Mouse (Mus musculus) small intestine, adult 2 months (tissue): ENCODE measurements around the gene Inava. TPM values are rescaled to one million over a fixed set of nuclear protein-coding genes. Genes with fewer than 3 reads are reported as not detected.
A peak's percentile ranks its signal among the peaks of the same experiment; 100 is the strongest.

Experiments
- H3K27ac ChIP-seq: fragments of 200-500 bp; 2 replicates; pipeline ENCODE4 v1.5.1; 2012; ENCODE audit warnings: low read depth, low read length, control low read depth, inconsistent platforms; ENCODE audit not compliant: insufficient read depth
- H3K27me3 ChIP-seq: fragments of 200-500 bp; 2 replicates; pipeline ENCODE4 v1.6.1; 2012; ENCODE audit warnings: mild to moderate bottlenecking, moderate library complexity, low read length, inconsistent platforms; ENCODE audit not compliant: control insufficient read depth, insufficient read depth
- H3K36me3 ChIP-seq: fragments of 200-500 bp; 2 replicates; pipeline ENCODE4 v1.6.1; 2012; ENCODE audit warnings: mild to moderate bottlenecking, low read length, control low read depth, inconsistent platforms; ENCODE audit not compliant: control insufficient read depth, insufficient read depth
- H3K4me1 ChIP-seq: fragments of 200-500 bp; 2 replicates; pipeline ENCODE4 v1.6.1; 2012; ENCODE audit warnings: low read length, inconsistent platforms, mixed read lengths; ENCODE audit not compliant: control insufficient read depth, insufficient read depth, insufficient read length
- H3K4me3 ChIP-seq: fragments of 200-500 bp; 2 replicates; pipeline ENCODE4 v1.5.1; 2012; ENCODE audit warnings: low read depth, mild to moderate bottlenecking, control low read depth, inconsistent platforms, low read length, moderate library complexity
- CTCF ChIP-seq: fragments of 200-500 bp; IDR thresholded peaks from 2 replicates; pipeline ENCODE4 v1.5.1; 2012; ENCODE audit warnings: low read depth, mild to moderate bottlenecking, control low read depth, inconsistent platforms, low read length, moderate library complexity, mixed read lengths; ENCODE audit not compliant: insufficient replicate concordance, insufficient read length; ENCODE audit errors: extremely low read depth
- POLR2A ChIP-seq: fragments of 200-500 bp; IDR thresholded peaks from 2 replicates; pipeline ENCODE4 v1.6.1; 2012; ENCODE audit warnings: low read depth, mild to moderate bottlenecking, control low read depth, inconsistent platforms, low read length, moderate library complexity
- WGBS: fragments of 180-500 bp; shearing (Covaris S2); methylation state at CpG from one replicate; pipeline ENCODE4 v1.1.7; 2018; 5-methylcytosine and 5-hydroxymethylcytosine counted together
- polyA plus RNA-seq: library from polyadenylated mRNA; depleted of rRNA; stranded (reverse); fragments of >200 nt; gene quantifications from 2 replicates; pipeline ENCODE4 v1.2.3, GENCODE M21; 2012; rRNA removed

Gene Inava
- polyA plus RNA-seq, 1 experiment: 55.9 TPM

- 79% methylated on average over 8 of the region's 8 CpGs for WGBS
Measured at GRCm38 (mm10) chr1:136167657-136168056, 66.4 kb downstream of the Inava start.

DNA sequence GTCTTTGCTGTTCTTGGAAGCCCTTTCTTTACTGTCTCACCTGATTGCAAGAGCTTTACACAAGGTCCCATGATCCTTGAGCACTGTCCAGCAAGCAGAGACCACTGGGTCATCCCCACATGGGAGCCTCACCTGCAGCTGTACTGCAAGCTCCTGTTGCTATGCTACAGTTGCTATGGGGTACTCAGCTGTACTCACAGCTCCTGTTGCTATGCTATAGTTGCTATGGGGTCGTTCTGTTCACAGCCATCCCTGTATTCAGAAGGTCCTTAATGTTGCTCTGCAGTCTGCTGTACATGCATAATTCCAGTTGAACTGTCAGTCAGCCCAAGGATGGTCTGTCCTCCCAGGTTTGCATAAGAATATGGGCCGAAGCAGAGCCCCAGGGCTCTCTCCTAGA lies 68.6 kb downstream of the Inava start:
- 88% methylated on average over 2 of the region's 2 CpGs for WGBS
- Histone ChIP-seq H3K4me3 (no peak overlapping the region), H3K27ac (no peak overlapping the region), H3K4me1 (no peaks in the 10 kb centered on the region), H3K27me3 (no peaks in the 10 kb centered on the region), H3K36me3 (peaks cover 44% of the 10 kb centered on the region)
- TF ChIP-seq POLR2A: no peak
- no peak for TF ChIP-seq CTCF

More at GRCm38 (mm10) chr1:136167657-136168056, 66.4 kb downstream of the Inava start:
- peaks cover 35% of the 10 kb centered on the region for H3K36me3 ChIP-seq
- H3K4me3 ChIP-seq: no peak overlapping the region
- no peaks in the 10 kb centered on the region for H3K27me3 ChIP-seq
- no peak overlapping the region for H3K27ac ChIP-seq
- peaks cover 7% of the 10 kb centered on the region for H3K4me1 ChIP-seq
- TF ChIP-seq POLR2A (no peak), CTCF (peak; percentile 26; the same call in 1 of the 2 replicates)

Other genes starting within 250 kb of the Inava start
- gene Igfn1, start 227.9 kb downstream of the Inava start, polyA plus RNA-seq: 0.11 and 0.34 TPM in 2 replicates
- gene Tmem9, start 226.1 kb downstream of the Inava start, polyA plus RNA-seq: 20.4 and 21.8 TPM in 2 replicates
- not detected in 2 replicates for gene Ascl5, start 183.5 kb downstream of the Inava start, polyA plus RNA-seq
- 2.3 and 3.4 TPM in 2 replicates for gene Cacna1s, start 181.5 kb downstream of the Inava start, polyA plus RNA-seq
- 12.4 and 28.6 TPM in 2 replicates for gene Kif21b, start 102.9 kb downstream of the Inava start, polyA plus RNA-seq
- 1.1 and 2.2 TPM in 2 replicates for gene Mroh3, start 21.4 kb downstream of the Inava start, polyA plus RNA-seq
- 0.36 and 0.55 TPM in 2 replicates for gene Gpr25, start 26.6 kb upstream of the Inava start, polyA plus RNA-seq
- gene Camsap2, start 111.8 kb upstream of the Inava start, polyA plus RNA-seq: 1.4 and 2.4 TPM in 2 replicates
- 0.28 and 0.49 TPM in 2 replicates for gene Ddx59, start 181.0 kb upstream of the Inava start, polyA plus RNA-seq
- 0.11 and 0.34 TPM in 2 replicates for gene Kif14, start 232.1 kb upstream of the Inava start, polyA plus RNA-seq